Mouse (Mus musculus) urinary bladder, postnatal 25 days (tissue): ENCODE measurements around the gene Ulk4.

ENCODE experiments used
- DNase-seq: peaks from one replicate; pipeline ENCODE4 v3.0.0; 2022; ENCODE audit warnings: low spot score

Ulk4 gene

GRCm38 (mm10) chr9:121107643-121108042 is 169.4 kb downstream of the Ulk4 start:
- DNase-seq: no peak

GRCm38 (mm10) chr9:121107101-121107500 is 169.9 kb downstream of the Ulk4 start:
- no peak for DNase-seq

GRCm38 (mm10) chr9:121101516-121101915 is 175.5 kb downstream of the Ulk4 start:
- DNase-seq: no peak

- no peak for DNase-seq
Measured at GRCm38 (mm10) chr9:121099453-121099852, 177.5 kb downstream of the Ulk4 start.

GRCm38 (mm10) chr9:121093760-121094159 is 183.2 kb downstream of the Ulk4 start:
- DNase-seq: no peak

GRCm38 (mm10) chr9:121092568-121092967 is 184.4 kb downstream of the Ulk4 start:
- DNase-seq: no peak

GRCm38 (mm10) chr9:121091016-121091735 is 185.8 kb downstream of the Ulk4 start:
- DNase-seq: no peak

- DNase-seq: no peak
Measured at GRCm38 (mm10) chr9:121087661-121088060, 189.3 kb downstream of the Ulk4 start.

GRCm38 (mm10) chr9:121084191-121084590 is 192.8 kb downstream of the Ulk4 start:
- no peak for DNase-seq

GRCm38 (mm10) chr9:121080834-121081233 is 196.2 kb downstream of the Ulk4 start:
- no peak for DNase-seq

GRCm38 (mm10) chr9:121080413-121080812 is 196.6 kb downstream of the Ulk4 start:
- no peak for DNase-seq

- DNase-seq: no peak
Measured at GRCm38 (mm10) chr9:121079388-121080088, 197.5 kb downstream of the Ulk4 start.

- DNase-seq: no peak
Measured at GRCm38 (mm10) chr9:121076291-121076690, 200.7 kb downstream of the Ulk4 start.

GRCm38 (mm10) chr9:121075246-121075645 is 201.8 kb downstream of the Ulk4 start:
- DNase-seq: no peak

- DNase-seq: no peak
Measured at GRCm38 (mm10) chr9:121074726-121075125, 202.3 kb downstream of the Ulk4 start.

- no peak for DNase-seq
Measured at GRCm38 (mm10) chr9:121072127-121072757, 204.8 kb downstream of the Ulk4 start.

- DNase-seq: no peak
Measured at GRCm38 (mm10) chr9:121071461-121072126, 205.4 kb downstream of the Ulk4 start.

- DNase-seq: no peak
Measured at GRCm38 (mm10) chr9:121071050-121071449, 205.9 kb downstream of the Ulk4 start.

- no peak for DNase-seq
Measured at GRCm38 (mm10) chr9:121068115-121068514, 208.9 kb downstream of the Ulk4 start.

GRCm38 (mm10) chr9:121067043-121067442 is 210.0 kb downstream of the Ulk4 start:
- DNase-seq: no peak

GRCm38 (mm10) chr9:121065383-121065978 is 211.5 kb downstream of the Ulk4 start:
- no peak for DNase-seq
